Mouse (Mus musculus) bone marrow macrophage, adult 2 months (primary cell): Measurements from ENCODE around the gene Hsd17b7. TPM values are rescaled to one million over a fixed set of nuclear protein-coding genes. Genes with fewer than 3 reads are reported as not detected.
"Not testable (repeated sequence)": the region's sequence is repeated elsewhere in the genome, so short reads cannot be mapped to it uniquely, and the experiment has no call there.

Experiments used
- H3K27ac ChIP-seq: 2 replicates; pipeline ENCODE4 v1.5.1; 2012; ENCODE audit warnings: low read depth, low read length; ENCODE audit not compliant: insufficient read depth
- H3K4me1 ChIP-seq: 2 replicates; pipeline ENCODE4 v1.6.1; 2012; ENCODE audit warnings: low read length; ENCODE audit not compliant: control insufficient read depth, insufficient read depth
- H3K4me3 ChIP-seq: 2 replicates; pipeline ENCODE4 v1.5.1; 2012; ENCODE audit warnings: mild to moderate bottlenecking, low read length, moderate library complexity; ENCODE audit not compliant: insufficient read depth
- CTCF ChIP-seq: IDR thresholded peaks from 2 replicates; pipeline ENCODE4 v1.5.1; 2012; ENCODE audit warnings: low read depth, mild to moderate bottlenecking, low read length, moderate library complexity
- POLR2A ChIP-seq: IDR thresholded peaks from 2 replicates; pipeline ENCODE4 v1.6.1; 2012; ENCODE audit warnings: mild to moderate bottlenecking, low read depth, low read length, borderline replicate concordance
- polyA plus RNA-seq: library from polyadenylated mRNA; stranded (reverse); fragments of >200 nt; gene quantifications from 2 replicates; pipeline ENCODE4 v1.2.4, GENCODE M21; 2012; ENCODE audit not compliant: missing spikeins, insufficient read depth, insufficient read length

Hsd17b7 gene
- 2.7 and 3.2 TPM in 2 replicates for polyA plus RNA-seq

DNA sequence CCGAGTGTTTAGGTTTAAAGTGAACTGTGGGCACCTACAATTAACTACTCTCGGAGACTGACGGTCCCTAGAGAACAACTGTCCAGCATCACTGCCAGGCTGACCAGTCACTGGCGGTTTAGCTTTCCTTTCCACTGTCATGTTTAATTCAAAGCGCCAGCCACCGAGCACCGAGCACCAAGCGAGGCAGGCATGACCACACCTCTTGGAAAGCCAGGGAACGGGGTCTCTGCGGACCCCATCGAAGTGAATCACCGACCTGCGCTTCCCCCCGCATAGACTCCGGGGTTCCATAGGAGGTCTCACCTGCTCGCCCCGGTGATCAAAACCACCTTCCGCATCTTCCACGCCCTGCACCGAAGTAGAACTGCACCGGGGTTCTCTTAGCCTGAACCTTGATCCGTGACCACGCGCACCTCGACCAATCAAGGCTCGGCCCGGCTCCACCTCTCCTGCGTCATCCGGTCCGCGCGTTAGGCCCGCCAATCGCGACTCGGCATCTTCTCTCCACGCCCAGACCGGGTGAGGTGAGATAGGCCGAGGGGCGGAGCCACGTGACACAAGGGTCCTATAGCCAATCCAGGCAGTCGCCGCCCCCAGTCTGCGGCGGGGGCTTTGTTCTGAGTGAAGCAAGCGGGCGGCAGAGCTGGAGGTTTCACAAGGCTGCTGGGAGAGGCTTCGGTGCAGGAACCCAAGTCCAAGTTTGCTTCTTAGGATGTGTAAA lies at the start of gene Hsd17b7:
Gene Hsd17b7, minus strand, starts transcription at position 450 of the 724 bp plus-strand sequence.
- H3K27ac ChIP-seq: peak within 1 kb of the TSS; percentile 48
- peak within 1 kb of the TSS; percentile 70 for H3K4me3 ChIP-seq
- H3K4me1 ChIP-seq: peaks cover 5% of the 10 kb centered on the region
- TF ChIP-seq POLR2A (no peak), CTCF (no peak)

DNA sequence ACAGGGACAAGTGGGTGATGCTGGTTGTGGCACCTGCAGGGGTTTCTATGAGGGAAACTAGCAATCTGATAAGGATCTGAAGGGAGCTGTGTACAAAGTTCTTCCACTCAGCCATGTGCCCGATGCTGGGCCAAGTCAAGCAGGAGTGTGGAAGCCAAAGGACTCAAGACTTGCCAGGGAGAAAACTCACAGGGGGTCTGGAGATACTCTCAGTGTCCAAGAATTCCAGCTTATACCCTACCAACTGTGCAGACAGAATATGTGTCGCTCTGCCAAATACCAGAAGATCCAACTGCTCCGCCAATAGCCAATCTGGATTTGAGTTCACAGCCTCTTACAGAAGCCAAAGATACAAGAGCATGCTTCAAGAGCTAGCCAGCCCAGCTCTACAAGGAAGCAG lies 45.7 kb upstream of the Hsd17b7 start:
- no peak for TF ChIP-seq CTCF
- no peak for TF ChIP-seq POLR2A

DNA sequence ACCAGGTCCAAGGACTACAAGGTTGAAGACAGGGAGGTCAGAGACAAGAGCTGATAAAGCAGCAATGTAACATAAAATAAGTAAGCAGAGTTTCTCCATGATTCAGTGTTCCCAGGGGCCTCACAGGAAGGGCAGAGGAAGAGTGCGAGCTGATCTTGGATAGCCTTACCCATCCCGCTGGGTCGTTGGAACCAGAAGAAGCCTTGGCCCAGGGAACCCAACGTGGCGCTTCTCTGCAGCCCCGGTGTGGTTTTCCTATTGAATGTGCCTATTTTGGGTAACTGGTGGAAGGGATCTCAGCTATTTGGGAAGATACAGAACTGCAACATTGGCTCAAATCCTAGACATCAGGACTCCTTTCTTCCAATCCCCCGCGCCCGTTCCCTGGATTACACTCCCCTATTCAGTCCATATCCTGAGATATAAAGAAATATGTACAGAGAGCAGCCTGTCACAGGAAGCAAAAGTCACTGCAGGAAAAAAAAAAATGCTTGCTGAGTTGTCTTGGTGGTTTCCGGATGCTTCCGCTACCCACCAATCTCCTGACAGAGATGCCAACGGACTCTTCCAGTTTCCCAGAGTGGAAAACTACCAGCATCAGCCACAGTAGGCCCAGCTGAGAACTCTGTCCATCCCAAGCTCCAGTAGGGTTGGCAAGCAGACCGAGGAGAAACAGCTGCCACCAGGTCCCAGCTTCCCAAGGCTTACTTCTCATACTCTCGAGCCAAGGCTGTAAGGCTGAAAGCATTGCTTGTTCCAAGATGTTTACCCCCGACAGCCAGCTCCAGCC lies 41.9 kb upstream of the Hsd17b7 start:
- Histone ChIP-seq H3K27ac (no peak overlapping the region), H3K4me1 (no peaks in the 10 kb centered on the region), H3K4me3 (no peak overlapping the region)
- no peak for TF ChIP-seq CTCF
- no peak for TF ChIP-seq POLR2A

More for the DNA sequence above, 45.7 kb upstream of the Hsd17b7 start:
- H3K27ac ChIP-seq: no peak overlapping the region
- H3K4me3 ChIP-seq: no peak overlapping the region
- no peaks in the 10 kb centered on the region for H3K4me1 ChIP-seq

DNA sequence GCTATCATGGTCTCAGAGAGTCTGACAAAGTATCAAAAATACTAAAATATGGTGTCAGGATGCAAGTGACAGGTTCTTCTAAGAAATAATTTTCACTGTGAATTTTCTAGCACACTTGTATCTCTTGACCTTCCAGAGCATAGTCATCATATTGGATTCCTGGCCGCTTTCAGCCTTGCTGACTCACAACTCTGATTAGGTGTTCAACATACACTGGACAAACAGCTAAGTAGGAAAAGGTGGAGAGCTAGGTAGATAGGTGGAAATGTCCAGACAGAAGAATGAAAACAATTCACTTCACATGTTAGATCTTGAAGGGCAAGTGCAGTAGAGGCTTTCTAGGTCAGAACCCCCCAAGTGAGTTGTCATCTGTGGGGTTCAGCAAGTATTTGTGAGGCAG lies 40.3 kb upstream of the Hsd17b7 start:
- Histone ChIP-seq H3K4me1 (no peaks in the 10 kb centered on the region), H3K27ac (no peak overlapping the region), H3K4me3 (no peak overlapping the region)
- TF ChIP-seq CTCF: no peak

DNA sequence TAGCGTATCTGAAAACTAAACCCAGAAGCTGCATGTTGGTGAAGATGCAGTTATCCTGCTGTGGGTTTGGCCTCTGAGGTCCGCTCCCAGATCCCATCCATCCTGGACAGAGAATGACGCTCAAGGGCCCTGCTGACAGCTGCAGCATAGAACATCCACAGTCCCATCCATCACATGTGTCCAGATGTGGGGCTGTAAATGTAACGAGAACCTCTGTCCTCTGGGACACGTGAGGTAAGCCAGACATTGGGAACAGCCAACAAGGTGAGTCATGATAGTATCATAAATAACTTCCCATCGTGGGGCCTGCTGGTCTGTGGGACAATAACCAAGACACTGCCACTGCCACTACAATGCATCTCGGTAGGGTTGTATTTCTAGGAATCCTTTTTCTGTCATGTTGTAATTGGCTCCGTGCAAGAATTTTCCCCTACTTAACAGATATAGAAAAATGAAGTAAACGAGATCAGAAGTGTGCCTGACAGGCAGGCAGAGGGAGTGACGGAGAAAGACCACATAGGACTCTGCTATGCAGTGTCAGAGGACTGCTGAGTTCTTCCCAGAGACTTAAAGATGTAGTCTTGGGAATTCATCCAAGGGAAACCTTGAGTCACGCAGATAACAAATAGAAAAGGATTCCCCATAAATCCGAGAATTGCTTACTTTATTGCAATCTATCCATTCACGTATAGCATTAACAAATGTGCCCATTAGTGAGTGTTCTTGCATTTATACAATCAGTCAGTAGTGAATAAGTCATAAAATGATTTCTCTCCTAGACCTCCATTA lies 39.6 kb upstream of the Hsd17b7 start:
- Histone ChIP-seq H3K4me1 (no peaks in the 10 kb centered on the region), H3K27ac (no peak overlapping the region), H3K4me3 (no peak overlapping the region)
- TF ChIP-seq POLR2A (no peak), CTCF (no peak)

DNA sequence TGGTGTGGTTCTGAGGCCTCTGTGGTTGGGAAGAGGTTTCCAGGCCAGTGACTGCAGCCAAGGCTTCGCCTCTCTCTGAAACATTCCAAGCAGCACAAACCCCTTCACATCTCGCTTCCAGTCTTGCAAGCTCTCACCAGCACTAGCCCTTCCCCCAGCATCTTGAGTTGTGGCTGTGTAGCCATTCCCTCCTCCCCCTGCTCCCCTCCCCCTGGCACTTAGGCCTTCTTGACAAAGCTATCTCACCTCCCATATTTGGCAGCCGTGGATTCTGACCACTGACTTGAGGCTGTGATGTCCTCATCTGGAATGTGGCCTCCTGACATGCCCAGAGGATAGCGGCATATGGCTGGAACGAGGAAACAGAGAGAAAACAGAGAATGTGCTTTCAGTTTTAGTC lies 37.5 kb upstream of the Hsd17b7 start:
- H3K4me1 ChIP-seq: peaks cover 3% of the 10 kb centered on the region; the same call in 1 of the 2 replicates
- H3K4me3 ChIP-seq: no peak overlapping the region
- no peak overlapping the region for H3K27ac ChIP-seq
- TF ChIP-seq POLR2A (no peak), CTCF (no peak)

DNA sequence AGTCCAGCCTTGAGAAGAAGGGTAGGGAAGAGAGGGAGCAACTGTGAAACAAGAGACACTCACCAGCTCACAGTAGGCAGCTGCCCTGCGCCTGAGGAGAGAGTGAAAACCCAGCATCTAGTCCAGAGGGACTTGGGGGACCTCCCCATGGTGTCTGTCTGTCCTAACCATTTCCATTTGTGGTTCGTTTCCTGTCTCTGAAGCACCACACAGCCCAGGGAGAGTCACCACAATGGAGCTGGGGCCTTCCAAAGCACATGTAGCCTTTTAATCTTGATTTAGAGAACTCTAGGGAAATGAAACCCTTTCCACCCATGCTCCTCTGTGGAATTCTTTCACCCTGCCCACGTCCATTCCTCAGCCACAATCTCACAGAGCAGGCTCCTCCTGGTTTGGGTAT lies 36.3 kb upstream of the Hsd17b7 start:
- H3K27ac ChIP-seq: no peak overlapping the region
- H3K4me1 ChIP-seq: peaks cover 3% of the 10 kb centered on the region; the same call in 1 of the 2 replicates
- TF ChIP-seq CTCF (no peak), POLR2A (no peak)
- no peak overlapping the region for H3K4me3 ChIP-seq

DNA sequence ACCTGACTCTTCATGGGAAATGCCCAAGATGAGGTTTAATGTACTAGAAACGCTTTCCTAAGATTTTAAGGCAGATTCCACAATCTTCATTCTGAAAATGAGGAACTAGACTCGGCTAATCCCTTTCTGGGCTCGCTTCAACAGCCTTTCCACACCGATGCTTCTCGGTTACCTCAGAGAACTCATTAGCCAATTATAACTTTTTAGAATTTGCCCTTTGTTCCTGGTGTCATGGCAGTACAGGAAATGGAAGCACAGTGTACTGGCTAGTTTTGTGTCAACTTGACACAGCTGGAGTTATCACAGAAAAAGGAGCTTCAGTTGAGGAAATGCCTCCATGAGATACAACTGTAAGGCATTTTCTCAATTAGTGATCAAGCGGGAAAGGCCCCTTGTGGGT lies 24.9 kb upstream of the Hsd17b7 start:
- not testable (repeated sequence) for H3K4me3 ChIP-seq, H3K27ac ChIP-seq, H3K4me1 ChIP-seq

DNA sequence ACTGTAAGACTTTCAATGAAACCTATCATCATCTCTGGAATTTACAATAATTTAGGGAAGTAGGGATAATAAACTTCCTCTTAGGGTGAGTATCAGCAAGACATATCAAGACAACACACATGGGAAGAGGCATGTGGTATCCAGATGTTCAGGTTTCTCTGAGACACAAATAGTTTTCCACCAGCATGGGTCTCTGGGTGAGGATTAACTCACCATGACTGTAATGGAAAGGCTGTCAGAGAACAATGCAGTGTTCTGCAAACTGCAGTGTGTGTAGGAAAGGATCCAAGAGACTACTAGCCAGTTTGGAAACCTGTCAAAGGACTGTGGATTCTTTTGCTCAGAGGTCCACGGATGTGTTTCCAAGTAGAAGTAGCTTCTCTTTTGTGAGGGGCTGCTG lies 17.1 kb upstream of the Hsd17b7 start:
- no peak overlapping the region for H3K27ac ChIP-seq
- TF ChIP-seq POLR2A (no peak), CTCF (no peak)

DNA sequence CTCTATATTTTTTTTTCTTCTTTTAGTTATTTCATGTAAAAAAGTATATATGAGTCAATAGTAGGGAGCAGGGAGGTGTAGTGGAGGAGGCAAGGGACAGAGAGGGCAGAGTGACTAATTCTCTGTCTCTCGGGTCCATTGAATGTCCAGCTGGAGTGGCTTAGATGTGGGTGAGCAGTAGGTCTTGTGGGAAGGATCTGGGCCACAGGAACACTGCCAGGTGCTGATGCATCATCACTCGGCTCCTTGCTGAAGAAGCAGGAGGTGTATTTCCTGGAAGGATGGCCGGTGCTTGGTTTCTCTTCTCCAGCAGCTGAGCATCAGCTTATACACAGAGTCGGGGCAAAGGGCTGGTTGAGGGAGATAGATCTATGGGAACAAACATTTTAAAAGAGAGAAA lies 8.6 kb upstream of the Hsd17b7 start:
- H3K4me3 ChIP-seq: no peak overlapping the region
- no peak overlapping the region for H3K27ac ChIP-seq
- no peaks in the 10 kb centered on the region for H3K4me1 ChIP-seq
- TF ChIP-seq POLR2A (no peak), CTCF (no peak)

More for the DNA sequence above, 17.1 kb upstream of the Hsd17b7 start:
- H3K4me3 ChIP-seq: no peak overlapping the region
- H3K4me1 ChIP-seq: no peaks in the 10 kb centered on the region
